Mouse (Mus musculus): ENCODE measurements around the gene 3110082I17Rik.
A peak's percentile ranks its signal among the peaks of the same experiment; 100 is the strongest.
"Not testable (repeated sequence)": the region's sequence is repeated elsewhere in the genome, so short reads cannot be mapped to it uniquely, and the experiment has no call there.

The 3110082I17Rik gene

DNA sequence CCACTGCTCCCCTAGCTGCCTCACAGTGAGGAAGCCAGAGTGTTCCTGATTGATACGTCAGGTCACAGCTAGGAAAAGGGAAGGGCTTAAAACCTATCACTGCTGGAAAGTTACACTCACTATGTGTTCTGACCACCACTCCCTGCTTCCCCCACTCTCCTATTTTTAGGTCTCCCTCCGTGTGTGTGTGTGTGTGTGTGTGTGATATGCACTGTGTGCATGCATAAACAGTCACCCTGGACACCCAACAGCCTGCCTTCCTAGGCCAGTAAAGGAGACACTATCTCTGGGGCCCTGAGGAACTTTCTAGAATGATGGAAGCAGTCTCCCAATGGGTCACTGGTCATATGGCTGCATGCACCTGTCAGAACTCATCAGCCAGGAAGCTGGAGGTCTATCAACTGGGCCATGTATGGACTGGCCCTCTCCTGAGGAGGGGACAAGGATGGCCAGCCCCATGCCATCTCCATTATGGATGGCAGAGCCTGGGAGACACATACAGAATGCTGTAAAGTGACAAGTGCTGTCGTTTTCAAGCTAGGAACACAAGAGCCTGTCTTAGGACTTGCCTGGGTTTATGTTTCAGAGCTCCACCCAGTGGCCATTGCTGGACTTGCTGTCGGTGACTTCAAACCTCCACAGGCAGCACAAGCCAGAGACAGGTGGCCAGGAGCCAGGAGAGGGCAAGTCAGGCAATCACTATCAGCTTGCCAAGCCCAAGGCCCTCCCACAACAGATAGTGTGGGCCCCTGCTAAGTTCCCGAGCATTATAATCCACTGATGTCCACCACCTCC, 62.2 kb downstream of the 3110082I17Rik start:
- peak; percentile 87 for DNase-seq (ENCODE audit: extremely low read depth, low read depth)

- DNase-seq (ENCODE audit: extremely low read depth, low read depth), result no peak
Measured at GRCm38 (mm10) chr5:139397359-139397916, 62.9 kb downstream of the 3110082I17Rik start.

- DNase-seq (ENCODE audit: extremely low read depth, low read depth), result no peak
Measured at GRCm38 (mm10) chr5:139395528-139395927, 64.8 kb downstream of the 3110082I17Rik start.

GRCm38 (mm10) chr5:139394399-139394798, 65.9 kb downstream of the 3110082I17Rik start:
- DNase-seq (ENCODE audit: extremely low read depth, low read depth), result no peak

DNA sequence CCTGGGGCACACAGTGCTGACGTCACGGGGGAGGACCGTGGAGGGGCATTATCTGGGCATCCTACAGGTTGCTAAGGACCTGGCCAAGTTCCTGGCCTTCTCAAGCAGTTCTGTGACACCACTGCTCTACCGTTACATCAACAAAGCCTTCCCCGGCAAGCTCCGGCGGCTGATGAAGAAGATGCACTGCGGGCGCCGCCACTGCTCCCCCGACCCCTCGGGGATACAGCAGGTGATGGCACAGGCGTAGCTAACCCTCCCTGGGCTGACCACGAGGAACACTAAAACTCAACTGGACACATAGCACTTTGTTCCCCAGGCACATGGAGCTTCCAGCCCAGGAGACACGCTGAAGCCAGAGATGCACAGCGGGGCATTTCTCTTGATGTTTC, 67.1 kb downstream of the 3110082I17Rik start:
- no peak for DNase-seq (ENCODE audit: extremely low read depth, low read depth)

DNA sequence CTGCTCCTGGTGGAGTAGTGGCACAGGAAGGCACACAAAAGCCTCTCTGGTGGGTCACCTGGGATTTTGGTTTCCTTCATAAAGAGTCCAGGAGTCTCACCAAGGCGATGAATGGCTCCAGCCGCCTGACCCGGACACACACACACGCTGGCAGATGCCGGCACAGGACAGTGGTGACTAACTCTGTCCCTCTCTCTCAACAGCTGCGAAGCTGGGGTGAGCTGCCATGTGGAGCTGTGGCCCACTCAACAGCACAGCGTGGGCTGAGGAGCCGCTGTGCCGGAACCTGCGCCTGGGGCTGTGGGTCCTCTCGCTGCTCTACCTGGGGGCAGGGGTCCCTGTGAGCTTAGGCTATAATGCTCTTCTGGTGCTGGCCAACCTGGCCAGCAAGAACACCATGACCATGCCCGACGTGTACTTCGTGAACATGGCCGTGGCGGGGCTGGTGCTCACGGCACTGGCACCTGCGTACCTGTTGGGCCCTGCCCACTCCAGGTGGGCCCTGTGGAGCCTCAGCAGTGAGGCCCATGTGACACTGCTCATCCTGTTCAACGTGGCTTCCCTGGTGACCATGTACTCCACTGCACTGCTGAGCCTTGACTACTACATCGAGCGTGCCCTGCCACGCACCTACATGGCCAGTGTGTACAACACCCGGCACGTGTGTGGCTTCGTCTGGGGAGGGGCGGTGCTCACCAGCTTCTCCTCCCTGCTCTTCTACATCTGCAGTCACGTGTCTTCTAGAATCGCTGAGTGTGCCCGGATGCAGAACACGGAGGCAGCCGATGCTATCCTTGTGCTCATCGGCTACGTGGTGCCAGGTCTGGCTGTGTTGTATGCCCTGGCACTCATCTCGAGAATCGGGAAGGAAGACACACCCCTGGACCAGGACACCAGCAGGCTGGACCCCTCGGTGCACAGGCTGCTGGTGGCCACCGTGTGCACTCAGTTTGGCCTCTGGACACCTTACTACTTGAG, 67.8 kb downstream of the 3110082I17Rik start:
- no peak for DNase-seq (ENCODE audit: extremely low read depth, low read depth)

DNA sequence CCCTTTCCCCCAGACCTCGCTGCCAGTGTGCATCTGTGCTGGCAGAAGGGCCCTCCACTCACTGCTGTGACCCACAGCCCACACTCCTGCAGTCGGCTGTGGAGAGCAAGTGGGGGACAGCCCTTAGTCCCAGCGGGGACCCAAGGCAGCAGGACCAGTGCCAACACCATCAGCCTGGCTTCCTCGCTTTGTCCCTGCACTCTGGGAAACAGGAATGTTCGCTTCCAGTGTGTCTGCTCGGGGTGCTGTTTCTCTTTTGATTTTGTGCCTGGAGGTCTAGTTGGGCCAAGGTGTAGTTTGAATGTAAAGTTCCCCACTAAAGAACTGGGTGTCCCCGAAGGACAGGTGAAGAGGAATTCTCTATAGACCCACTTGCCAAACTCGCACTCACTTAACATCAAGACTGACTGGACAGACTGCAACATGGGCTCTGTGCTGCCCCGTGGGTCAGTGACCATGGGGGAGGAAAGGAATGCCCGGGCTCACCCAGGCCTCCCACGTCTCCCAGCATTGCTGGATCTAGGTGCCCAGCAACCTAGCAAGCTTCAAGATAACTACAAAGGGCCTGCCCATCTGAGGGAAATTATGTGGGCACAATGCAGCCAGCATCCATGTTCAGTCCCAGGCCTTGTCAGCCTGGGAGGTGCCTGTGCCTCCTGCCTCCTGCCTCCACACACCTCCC, 68.9 kb downstream of the 3110082I17Rik start:
- no peak for DNase-seq (ENCODE audit: extremely low read depth, low read depth)

DNA sequence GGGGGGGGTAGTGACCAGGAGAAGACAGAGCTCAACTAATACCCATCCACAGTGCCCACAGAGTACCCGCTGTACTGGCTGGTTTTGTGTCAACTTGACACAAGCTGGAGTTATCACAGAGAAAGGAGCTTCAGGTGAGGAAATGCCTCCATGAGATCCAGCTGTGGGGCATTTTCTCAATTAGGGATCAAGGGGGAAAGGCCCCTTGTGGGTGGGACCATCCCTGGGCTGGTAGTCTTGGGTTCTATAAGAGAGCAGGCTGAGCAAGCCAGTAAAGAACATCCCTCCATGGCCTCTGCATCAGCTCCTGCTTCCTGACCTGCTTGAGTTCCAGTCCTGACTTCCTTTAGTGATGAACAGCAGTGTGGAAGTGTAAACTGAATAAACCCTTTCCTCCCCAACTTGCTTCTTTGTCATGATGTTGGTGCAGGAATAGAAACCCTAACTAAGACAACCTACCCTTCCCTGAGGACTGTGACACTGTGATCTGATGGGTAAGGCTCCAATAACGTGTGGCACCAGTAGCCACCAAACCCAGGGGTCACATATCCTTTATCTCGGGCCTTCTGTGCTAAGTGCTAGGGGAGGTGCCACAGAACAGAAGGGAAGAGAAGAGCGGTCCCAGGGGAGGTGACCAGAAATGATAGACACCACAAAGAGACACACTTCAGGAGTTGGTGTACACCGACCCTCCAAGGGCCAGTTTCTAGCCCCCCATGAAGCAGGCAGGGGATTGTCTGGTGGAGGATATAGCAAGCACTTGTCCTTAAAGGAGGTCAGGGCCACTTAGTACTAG, 69.8 kb downstream of the 3110082I17Rik start:
- not testable (repeated sequence) for DNase-seq (ENCODE audit: extremely low read depth, low read depth)

- peak; percentile 55 for DNase-seq (ENCODE audit: extremely low read depth, low read depth)
Measured at GRCm38 (mm10) chr5:139389676-139390061, 70.7 kb downstream of the 3110082I17Rik start.

GRCm38 (mm10) chr5:139388694-139389675, 71.3 kb downstream of the 3110082I17Rik start:
- peak; percentile 72 for DNase-seq (ENCODE audit: extremely low read depth, low read depth)

DNA sequence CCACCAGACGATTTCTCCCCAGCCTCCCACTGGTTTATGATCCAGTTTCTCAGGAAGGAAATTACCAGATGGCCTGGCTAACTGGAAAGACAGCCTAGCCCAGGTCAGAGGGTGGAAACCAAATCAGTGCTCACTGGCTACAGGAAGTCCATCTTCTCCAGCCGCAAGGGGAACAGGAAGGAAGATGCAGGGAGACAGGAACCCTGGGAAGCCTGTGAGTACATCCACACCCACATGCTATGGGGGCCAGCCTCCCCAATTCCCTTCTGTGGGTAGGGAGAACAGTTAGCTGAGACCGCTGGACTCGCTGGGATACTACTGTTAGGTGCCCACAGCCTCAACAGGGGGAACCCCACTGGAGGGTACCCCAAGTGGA, 72.1 kb downstream of the 3110082I17Rik start:
- no peak for DNase-seq (ENCODE audit: extremely low read depth, low read depth)

GRCm38 (mm10) chr5:139387329-139388194, 72.8 kb downstream of the 3110082I17Rik start:
- DNase-seq (ENCODE audit: extremely low read depth, low read depth), result no peak

- no peak for DNase-seq (ENCODE audit: extremely low read depth, low read depth)
Measured at GRCm38 (mm10) chr5:139386047-139386446, 74.3 kb downstream of the 3110082I17Rik start.

GRCm38 (mm10) chr5:139384531-139384930, 75.8 kb downstream of the 3110082I17Rik start:
- no peak for DNase-seq (ENCODE audit: extremely low read depth, low read depth)

DNA sequence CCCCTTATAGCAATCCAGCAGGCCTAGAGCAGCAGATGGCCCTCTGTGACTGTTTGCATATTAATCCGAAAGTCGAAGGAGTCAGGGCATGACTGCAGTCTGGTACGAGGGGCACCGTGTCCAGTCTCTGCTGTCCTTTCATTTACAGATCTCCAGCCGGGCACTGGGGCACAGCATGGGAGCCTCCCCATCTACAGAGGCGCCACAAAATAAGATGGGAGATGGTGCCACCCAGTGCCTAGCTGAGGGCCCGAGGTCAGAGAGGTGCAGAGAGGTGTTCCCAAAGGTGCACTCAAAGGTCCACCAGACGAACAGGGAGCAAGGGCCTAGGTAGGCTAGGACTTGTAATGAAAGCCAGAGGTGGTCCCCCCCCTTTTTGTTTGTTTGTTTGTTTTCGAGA, 77.1 kb downstream of the 3110082I17Rik start:
- no peak for DNase-seq (ENCODE audit: extremely low read depth, low read depth)

- DNase-seq (ENCODE audit: extremely low read depth, low read depth), result peak; percentile 91
Measured at GRCm38 (mm10) chr5:139382760-139383159, 77.6 kb downstream of the 3110082I17Rik start.

DNA sequence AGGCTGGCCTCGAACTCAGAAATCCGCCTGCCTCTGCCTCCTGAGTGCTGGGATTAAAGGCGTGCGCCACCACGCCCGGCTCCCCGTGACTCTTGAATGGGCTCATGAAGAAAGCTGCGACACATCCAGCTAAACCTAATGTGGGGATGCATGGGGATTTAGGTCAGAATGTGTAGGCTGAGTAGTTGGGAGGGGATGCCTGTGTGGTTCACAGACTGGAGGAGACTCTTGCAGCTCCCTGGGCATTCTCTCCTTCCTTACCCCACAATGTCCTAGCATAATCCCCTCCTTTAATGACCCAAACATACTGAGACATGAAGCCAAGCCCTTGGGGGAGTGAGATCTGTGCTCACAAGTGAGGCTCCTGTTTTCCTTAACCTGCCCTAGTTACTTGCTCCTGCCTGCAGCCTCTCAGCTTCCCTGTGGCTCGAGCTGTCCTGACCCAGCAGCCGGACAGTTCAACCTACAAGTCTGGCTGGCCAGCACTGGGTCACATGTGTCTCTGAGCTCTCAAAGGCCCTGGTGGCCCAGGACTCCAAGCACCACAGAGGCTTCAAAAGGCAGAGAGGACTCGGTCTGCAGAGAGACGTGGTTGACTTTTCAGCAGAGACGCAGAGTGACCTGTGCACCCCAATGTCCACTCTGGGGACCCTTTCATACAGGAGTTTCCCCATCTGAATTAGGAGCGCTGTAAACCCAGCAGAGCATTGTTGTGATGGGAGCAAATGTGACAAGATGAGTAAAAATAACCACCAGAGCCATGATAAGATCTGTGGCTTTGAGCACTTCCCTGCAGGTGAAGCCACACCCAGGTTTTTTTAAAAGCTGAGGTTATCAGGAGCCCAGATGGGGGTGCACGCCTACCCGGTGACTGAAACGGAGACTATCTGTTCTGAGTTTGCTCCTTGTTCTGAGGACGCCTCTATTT, 78.5 kb downstream of the 3110082I17Rik start:
- DNase-seq (ENCODE audit: extremely low read depth, low read depth), result peak; percentile 85

Measured in MEL-GATA-1-ER (cell line).